Mouse (Mus musculus) lung, postnatal 0 days (tissue): ENCODE data around the gene Acer1. TPM values are rescaled to one million over a fixed set of nuclear protein-coding genes. Genes with fewer than 3 reads are reported as not detected.

Experiments
- ATAC-seq: fragments of 200-750 bp; cut with Nextera tagmentation; 2 replicates; pipeline ENCODE4 v1.8.0; 2017; ENCODE audit warnings: moderate library complexity
- DNase-seq: peaks from one replicate; pipeline ENCODE4 v3.0.0-alpha.2; 2016; ENCODE audit warnings: low spot score
- H3K27ac ChIP-seq: fragments of 300-500 bp; sonication (generic); 2 replicates; pipeline ENCODE4 v1.5.1; 2014; ENCODE audit warnings: antibody characterized with exemption, mild to moderate bottlenecking, low read length, mixed read lengths
- H3K27me3 ChIP-seq: fragments of 300-500 bp; sonication (generic); replicated peaks from 2 replicates; pipeline ENCODE4 v1.6.1; 2014; ENCODE audit warnings: low read length, mixed read lengths; ENCODE audit not compliant: insufficient read depth
- H3K36me3 ChIP-seq: fragments of 300-500 bp; sonication (generic); 2 replicates; pipeline ENCODE4 v1.6.1; 2014; ENCODE audit warnings: low read length, mixed read lengths; ENCODE audit not compliant: insufficient read depth
- H3K4me1 ChIP-seq: fragments of 300-500 bp; sonication (generic); 2 replicates; pipeline ENCODE4 v1.6.1; 2014; ENCODE audit warnings: antibody characterized with exemption, low read depth, low read length, mixed read lengths; ENCODE audit not compliant: insufficient read depth
- H3K4me2 ChIP-seq: fragments of 300-500 bp; sonication (generic); replicated peaks from 2 replicates; pipeline ENCODE4 v1.6.1; 2014; ENCODE audit warnings: low read depth, mild to moderate bottlenecking, low read length, moderate library complexity, mixed read lengths
- H3K4me3 ChIP-seq: fragments of 300-500 bp; sonication (generic); 2 replicates; pipeline ENCODE4 v1.5.1; 2014; ENCODE audit warnings: low read depth, low read length
- H3K9ac ChIP-seq: fragments of 300-500 bp; sonication (generic); replicated peaks from 2 replicates; pipeline ENCODE4 v1.6.1; 2014; ENCODE audit warnings: low read depth, mild to moderate bottlenecking
- H3K9me3 ChIP-seq: fragments of 300-500 bp; sonication (generic); 2 replicates; pipeline ENCODE4 v1.6.1; 2016; ENCODE audit warnings: low read length, mixed read lengths
- CTCF ChIP-seq: IDR thresholded peaks from 2 replicates; pipeline ENCODE4 v1.5.1; 2016; ENCODE audit warnings: antibody characterized with exemption, mild to moderate bottlenecking
- EP300 ChIP-seq: IDR thresholded peaks from 2 replicates; pipeline ENCODE4 v1.6.1; 2016; ENCODE audit warnings: antibody characterized with exemption, mild to moderate bottlenecking, control low read depth
- WGBS: fragments of 180-500 bp; shearing (Covaris S2); extraction: QIAGEN DNeasy Blood & Tissue Kit; methylation state at CpG from one replicate; pipeline ENCODE4 v1.1.7; 2014; 5-methylcytosine and 5-hydroxymethylcytosine counted together
- polyA plus RNA-seq: library from polyadenylated mRNA; unstranded; fragments of >200 nt; fragmentation: Nextera tagmentation; extraction: Ambion mirVana; gene quantifications from 2 replicates; pipeline ENCODE4 v1.2.1, GENCODE M21; 2015

The Acer1 gene
- polyA plus RNA-seq, 1 experiment from 2014 or later, result not detected

DNA sequence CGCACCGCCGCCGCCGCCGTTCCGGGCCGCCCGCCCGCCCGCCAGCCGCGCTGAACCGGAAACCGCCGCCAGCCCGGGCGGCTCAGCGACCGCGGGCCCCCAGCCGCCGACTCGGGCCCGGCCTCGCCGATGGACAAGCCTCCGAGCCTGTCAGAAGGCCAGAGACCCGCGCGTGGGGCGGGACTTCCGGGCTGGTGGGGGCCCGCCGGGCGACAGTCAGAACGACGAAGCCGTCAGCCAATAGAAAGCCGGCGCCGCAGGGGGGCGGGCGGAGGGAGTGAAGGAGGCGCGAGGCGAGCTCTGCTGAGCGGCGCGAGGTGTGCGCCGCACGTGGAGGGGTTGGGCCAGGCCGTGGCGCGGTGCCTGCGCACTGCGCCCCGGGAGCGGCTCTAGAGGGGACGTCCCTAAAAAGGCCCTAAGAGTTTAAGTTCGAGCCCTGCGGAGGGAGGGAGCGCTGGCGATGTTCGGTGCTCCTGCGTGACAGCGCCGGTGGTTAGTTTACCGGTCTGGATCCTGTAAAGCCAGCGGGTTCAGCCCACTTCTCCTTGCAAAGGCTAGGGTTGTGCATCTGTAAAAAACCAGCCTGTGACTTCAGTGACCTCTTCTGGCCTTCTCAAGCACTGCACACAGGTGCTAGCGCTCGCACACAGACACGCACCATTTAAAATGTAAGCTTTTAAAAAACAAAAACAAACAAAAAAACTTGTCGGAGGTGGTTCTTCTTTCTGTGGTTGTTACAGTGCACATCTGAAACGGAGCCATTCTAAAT lies 46.4 kb downstream of the Acer1 start, which contains the start of gene Mllt1:
Mllt1 (minus strand) TSS at position 53 of the 769 bp plus-strand sequence.
- Histone ChIP-seq H3K9me3 (no peaks in the 10 kb centered on the region), H3K4me3 (peak within 1 kb of the TSS; percentile 84), H3K9ac (peak within 1 kb of the TSS; percentile 64), H3K4me1 (no peaks in the 10 kb centered on the region), H3K4me2 (peak within 1 kb of the TSS; percentile 98), H3K36me3 (no peaks in the 10 kb centered on the region), H3K27me3 (no peaks in the 10 kb centered on the region), H3K27ac (peak within 1 kb of the TSS; percentile 85)
- ATAC-seq (peak; percentile 98), DNase-seq (peak; percentile 97)
- TF ChIP-seq EP300 (no peak), CTCF (peak; percentile 77)
- WGBS, result 4% methylated on average over 60 of the region's 76 CpGs

DNA sequence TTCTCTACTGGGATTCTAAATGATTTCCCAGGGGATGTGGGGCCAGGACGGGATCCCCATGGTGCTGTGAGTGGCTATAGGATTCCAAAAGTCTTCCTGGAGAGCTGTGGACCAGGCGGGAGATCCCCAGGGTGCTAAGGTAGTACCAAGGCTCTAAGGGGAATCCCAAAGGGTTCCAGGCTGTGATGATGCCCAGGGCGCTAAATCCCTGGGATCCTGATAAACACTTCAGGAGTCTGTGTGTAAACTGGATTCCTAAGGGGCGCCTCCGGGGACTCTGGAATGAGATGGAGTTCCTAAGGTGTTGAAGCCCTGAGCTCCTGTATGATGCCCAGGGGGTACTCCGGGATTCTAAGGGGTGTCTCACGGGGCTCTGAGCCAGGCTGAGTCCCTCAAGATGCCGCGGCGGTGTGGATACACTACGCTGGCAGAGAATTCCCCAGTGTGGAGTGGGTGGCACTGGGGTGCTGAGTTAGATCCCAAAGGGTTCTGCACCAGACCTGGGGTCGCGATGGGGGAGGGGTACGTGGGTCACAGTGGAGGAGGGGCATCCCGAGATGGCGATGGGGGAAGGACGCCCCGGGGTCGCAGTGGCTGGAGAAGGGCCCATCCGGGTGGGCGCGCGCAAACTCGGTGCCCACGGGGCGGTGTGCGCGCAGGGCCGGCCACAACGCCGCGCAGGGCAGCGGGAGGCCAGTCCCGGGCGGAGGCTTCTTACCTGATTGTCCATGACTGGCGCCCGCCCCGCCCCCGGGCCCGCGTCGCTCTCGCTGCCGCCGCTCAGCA lies 47.2 kb downstream of the Acer1 start:
- Histone ChIP-seq H3K36me3 (no peaks in the 10 kb centered on the region), H3K9ac (peak overlapping the region; percentile 64), H3K27me3 (no peaks in the 10 kb centered on the region), H3K4me1 (peaks cover 3% of the 10 kb centered on the region; the same call in 1 of the 2 replicates), H3K4me3 (peak overlapping the region; percentile 84), H3K27ac (peak overlapping the region; percentile 85), H3K4me2 (peak overlapping the region; percentile 98), H3K9me3 (no peaks in the 10 kb centered on the region)
- DNase-seq (no peak), ATAC-seq (peak; percentile 63)
- 2% methylated on average over 19 of the region's 45 CpGs for WGBS
- no peak for TF ChIP-seq CTCF
- TF ChIP-seq EP300, result no peak

DNA sequence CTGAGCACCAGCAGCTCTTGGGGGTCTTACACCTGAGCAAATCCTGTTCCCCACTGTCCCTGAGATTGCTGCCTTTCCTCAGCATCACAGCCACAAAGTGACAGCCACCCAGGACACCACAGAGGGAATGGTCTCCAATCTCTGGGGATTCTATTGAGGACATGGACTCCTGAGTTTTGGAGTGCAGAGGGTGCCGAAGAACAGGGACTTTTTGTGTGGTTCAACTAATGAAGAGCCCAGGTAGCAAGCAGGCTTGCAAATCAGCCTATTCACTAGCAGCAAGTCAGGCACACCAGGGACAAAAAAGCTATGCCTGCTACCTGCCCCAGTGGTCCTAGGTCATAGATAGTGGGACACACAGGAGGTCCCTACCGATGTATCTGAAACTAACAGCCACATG lies 48.5 kb downstream of the Acer1 start:
- H3K9me3 ChIP-seq, result no peaks in the 10 kb centered on the region
- no peak overlapping the region for H3K4me2 ChIP-seq
- H3K4me1 ChIP-seq, result peaks cover 3% of the 10 kb centered on the region; the same call in 1 of the 2 replicates
- TF ChIP-seq CTCF, result no peak
- no peak for TF ChIP-seq EP300
- H3K27ac ChIP-seq, result no peak overlapping the region
- H3K36me3 ChIP-seq, result no peaks in the 10 kb centered on the region
- no peak overlapping the region for H3K9ac ChIP-seq
- WGBS, result 81% methylated on average over 2 of the region's 2 CpGs
- DNase-seq (no peak), ATAC-seq (no peak)
- no peak overlapping the region for H3K4me3 ChIP-seq
- no peaks in the 10 kb centered on the region for H3K27me3 ChIP-seq

DNA sequence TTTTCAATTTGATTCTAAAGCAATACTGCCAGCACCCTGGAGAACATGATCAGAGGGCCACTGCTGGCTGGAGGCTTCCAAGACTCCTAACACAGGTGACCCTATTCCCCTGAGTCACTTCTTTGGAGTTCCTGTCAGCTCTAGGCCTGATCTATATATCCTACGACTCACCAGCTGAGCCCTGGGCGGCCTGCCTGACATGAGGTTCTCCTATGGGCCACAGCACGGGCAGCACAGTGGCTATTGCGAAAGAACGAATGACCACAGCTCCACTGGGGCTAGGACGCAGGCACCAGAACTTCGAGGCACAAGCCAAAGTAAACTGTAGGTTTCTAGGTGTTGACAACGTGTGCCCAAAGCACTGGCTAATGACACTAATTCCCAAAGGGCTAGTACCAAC lies 51.9 kb downstream of the Acer1 start:
- no peak overlapping the region for H3K4me2 ChIP-seq
- no peak overlapping the region for H3K27ac ChIP-seq
- H3K4me1 ChIP-seq, result peaks cover 3% of the 10 kb centered on the region; the same call in 1 of the 2 replicates
- no peaks in the 10 kb centered on the region for H3K27me3 ChIP-seq
- H3K36me3 ChIP-seq, result no peaks in the 10 kb centered on the region
- DNase-seq (peak; percentile 22), ATAC-seq (0 out of 2 replicates have a peak, but pooled peaks have one; percentile 18)
- H3K9ac ChIP-seq, result no peak overlapping the region
- no peak for TF ChIP-seq CTCF
- no peak for TF ChIP-seq EP300
- no peak overlapping the region for H3K4me3 ChIP-seq
- no peaks in the 10 kb centered on the region for H3K9me3 ChIP-seq
- WGBS, result 53% methylated on average over 8 of the region's 8 CpGs

DNA sequence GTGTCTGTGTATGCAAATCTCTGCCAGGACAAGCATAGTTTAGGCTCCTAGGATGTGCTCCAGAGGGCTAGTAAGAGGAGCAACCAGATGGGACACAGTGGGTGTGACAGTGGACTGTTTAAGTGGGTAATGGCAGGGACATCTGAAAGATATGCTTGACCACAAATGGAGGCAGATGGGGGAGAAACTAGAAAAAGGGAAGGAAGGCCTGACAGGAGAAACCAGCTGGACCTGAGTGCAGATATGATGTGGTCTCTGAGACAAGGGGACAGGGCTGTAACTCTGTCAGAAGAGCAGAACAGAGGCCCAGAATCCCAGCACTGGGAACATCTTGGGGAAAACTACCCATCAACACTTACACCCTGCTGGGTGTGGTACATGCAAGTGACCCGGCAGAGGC lies 52.4 kb downstream of the Acer1 start:
- H3K4me3 ChIP-seq, result no peak overlapping the region
- DNase-seq, result no peak
- no peaks in the 10 kb centered on the region for H3K36me3 ChIP-seq
- no peak overlapping the region for H3K27ac ChIP-seq
- no peak overlapping the region for H3K9ac ChIP-seq
- 77% methylated on average over 1 of the region's 1 CpGs for WGBS
- TF ChIP-seq CTCF (no peak), EP300 (no peak)
- ATAC-seq, result no peak
- H3K4me1 ChIP-seq, result peaks cover 3% of the 10 kb centered on the region; the same call in 1 of the 2 replicates
- H3K4me2 ChIP-seq, result no peak overlapping the region
- no peaks in the 10 kb centered on the region for H3K27me3 ChIP-seq
- H3K9me3 ChIP-seq, result no peaks in the 10 kb centered on the region

DNA sequence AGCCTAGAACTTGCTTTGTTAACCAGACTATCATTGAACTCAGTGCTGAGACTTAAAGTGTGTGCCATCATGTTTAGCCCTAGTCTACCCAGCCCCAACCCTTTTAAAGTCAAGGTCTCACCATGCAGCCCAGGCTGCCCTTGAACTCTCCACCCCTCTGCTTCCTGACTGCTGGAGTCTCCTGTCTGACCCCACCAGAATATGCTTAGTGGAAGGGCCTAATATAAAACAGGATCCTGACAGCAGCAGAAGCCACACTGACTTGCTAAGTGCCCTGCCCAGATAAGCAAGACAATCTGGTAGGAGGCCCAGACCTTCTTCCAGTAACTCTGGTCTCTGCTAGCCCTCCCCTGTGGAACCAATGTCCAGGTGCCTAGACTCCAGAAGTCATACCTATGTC lies 52.8 kb downstream of the Acer1 start:
- no peaks in the 10 kb centered on the region for H3K36me3 ChIP-seq
- DNase-seq (no peak), ATAC-seq (no peak)
- no peaks in the 10 kb centered on the region for H3K27me3 ChIP-seq
- H3K9ac ChIP-seq, result no peak overlapping the region
- no peaks in the 10 kb centered on the region for H3K9me3 ChIP-seq
- peaks cover 3% of the 10 kb centered on the region; the same call in 1 of the 2 replicates for H3K4me1 ChIP-seq
- TF ChIP-seq EP300 (no peak), CTCF (no peak)
- no peak overlapping the region for H3K4me2 ChIP-seq
- no peak overlapping the region for H3K27ac ChIP-seq
- no peak overlapping the region for H3K4me3 ChIP-seq
